Mouse (Mus musculus) gastrocnemius, adult 18-20 months (tissue): Measurements from ENCODE around the gene Ikzf2. TPM values are rescaled to one million over a fixed set of nuclear protein-coding genes. Genes with fewer than 3 reads are reported as not detected.

Source experiments
- DNase-seq: peaks from one replicate; pipeline ENCODE4 v3.0.0; 2021; ENCODE audit warnings: low spot score
- total RNA-seq, 2 experiments: library from RNA; stranded (reverse); gene quantifications; 2 replicates each; pipeline ENCODE4 v1.2.3; 2021

Ikzf2 gene
- total RNA-seq, 2 experiments from 2014 or later, result 14.4 to 16.7 TPM

DNA sequence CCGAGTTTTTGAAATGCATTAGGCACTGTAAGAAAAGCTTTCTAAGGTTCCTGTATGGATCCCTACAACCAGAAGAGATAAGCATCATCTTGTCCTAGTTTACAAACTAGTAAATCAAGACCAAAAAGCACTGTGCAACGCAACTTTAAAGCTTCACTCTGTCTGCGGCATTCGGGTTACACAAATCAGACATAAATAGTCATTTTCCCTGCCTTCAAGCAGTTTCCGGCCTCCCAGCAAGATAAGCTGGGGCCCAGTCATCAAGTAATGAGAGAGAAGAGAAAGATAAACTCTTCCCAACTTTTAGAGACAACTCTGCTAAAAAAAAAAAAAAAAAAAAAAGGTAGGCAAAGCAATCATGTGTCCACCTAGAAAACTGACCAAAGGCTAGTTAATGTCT is 19.6 kb downstream of the Ikzf2 start:
- DNase-seq, result no peak

DNA sequence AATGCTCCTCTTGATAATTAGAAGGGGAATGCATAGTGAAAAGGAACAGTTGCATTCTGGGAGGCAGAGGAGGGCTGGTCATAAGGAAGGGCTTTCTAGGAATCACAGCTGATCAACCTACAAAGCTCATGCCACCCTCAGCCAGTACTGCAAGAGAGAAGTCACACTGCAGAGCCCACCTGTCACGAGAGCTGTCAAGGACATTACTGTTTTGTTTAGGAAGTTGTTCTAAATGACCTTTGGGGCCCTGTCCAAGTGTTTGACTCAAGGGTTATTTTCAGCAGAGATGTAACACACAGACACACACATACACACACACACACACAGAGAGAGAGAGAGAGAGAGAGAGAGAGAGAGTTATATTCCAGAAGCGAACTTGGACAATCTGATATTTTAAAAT is 27.3 kb downstream of the Ikzf2 start:
- DNase-seq, result no peak

DNA sequence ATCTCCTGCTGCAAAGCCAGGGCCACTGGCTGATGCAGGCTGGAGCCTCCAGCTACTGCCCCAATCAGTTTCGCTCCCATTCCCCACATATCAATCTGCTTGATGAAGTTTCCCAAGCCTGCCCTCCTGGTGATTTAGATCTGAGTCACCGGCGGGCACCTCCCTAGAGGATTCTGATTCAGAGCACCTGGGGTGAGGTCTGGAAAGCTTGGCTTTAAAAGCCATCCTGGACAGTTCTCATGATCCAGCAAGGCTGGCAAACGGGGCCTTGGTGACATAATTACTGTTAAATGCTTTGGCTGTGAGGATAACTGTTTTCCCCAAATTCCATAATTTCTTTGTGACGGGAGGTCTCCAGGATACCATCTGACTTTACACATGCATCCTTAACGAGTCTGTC is 29.0 kb downstream of the Ikzf2 start:
- DNase-seq, result no peak

- DNase-seq, result no peak
Measured at GRCm38 (mm10) chr1:69657455-69657854, 29.6 kb downstream of the Ikzf2 start.

DNA sequence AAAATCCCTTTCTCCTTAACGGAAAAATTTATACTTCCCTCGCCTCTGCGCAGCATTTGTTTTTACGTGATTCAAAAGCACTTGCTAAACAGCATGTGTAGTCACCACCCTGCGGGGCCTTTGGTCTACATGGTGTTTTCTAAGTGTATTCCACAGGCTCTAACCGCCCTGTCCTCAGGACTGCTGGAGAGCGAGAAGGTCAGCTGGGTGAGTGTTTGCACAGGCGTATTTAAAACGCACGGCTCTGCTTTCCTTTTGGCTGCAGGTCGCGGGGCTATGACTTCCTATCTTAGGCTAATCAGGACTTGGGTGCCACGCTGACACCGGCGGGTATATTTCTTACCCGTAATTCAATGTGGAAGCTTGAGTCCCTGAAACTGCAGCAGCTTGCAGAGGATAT is 30.1 kb downstream of the Ikzf2 start:
- DNase-seq, result peak; percentile 68

DNA sequence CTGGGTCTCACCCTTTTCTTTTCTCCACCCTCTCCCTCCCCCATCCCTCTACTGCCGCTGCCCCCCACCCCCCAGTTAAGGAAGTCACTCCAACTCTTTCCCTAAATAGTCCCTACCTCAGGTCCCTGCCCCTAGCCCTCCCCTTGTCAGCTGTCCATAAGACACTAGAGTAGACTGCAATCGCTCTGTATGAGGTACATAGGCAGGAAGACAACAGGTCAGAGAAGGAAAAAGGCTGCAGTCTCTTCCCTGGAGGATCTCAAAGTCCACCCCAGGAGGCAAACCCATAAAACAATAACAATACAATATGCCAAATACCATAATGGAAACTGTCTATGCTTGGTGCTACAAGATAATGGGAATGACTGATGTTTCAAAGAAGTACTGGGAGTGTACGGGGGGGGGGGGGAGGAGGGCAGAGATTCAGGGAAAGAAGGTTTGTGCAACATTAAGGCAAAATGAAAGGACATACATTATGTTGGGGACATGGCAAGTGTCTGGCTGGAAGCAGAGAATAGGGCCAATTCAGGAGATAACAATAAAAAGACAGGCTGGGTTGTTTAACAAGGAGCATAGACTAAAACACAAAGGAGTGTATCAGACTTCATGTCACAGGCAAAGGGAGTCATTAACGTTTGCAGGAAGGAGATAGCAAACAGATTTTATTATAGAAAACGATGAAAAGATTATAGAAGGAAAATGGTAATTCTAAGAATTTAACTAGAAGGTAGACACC is 30.8 kb downstream of the Ikzf2 start:
- DNase-seq, result no peak

DNA sequence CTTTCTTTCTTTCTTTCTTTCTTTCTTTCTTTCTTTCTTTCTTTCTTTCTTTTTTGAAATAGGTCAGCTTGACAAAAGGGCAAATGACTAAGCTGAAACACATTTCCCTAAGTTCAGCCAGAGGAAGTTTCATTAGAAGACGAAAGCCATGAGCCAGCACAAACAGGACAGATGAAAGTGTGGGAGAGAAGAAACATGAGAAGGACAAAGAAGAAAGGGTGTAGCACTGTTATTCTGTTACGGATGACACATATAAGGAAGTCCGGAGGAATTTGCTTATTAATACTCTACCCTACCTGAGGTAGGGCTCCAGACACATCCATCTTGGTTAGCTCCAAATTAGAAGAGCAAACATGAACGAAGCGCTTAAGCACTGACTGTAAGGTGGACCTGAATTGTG is 31.7 kb downstream of the Ikzf2 start:
- DNase-seq, result no peak

DNA sequence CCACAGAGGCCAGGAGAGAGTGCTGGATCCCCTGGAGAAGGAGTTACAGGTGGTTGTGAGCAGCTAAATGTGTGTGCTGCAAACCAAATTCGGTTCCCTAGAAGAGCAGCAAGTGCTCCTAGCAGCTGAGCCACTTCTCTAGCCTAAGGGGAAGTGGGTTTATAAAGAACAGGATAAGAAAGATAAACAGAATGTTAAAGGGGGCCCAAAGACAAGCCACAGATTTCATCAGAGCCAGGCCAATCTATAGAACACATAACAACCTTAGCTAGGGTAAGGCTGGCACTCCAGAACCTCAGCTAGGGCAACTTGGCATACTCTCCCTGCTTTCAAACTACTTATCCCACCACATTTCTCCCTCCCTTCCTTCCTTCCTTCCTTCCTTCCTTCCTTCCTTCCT is 32.1 kb downstream of the Ikzf2 start:
- no peak for DNase-seq

- no peak for DNase-seq
Measured at GRCm38 (mm10) chr1:69653419-69653818, 33.6 kb downstream of the Ikzf2 start.

DNA sequence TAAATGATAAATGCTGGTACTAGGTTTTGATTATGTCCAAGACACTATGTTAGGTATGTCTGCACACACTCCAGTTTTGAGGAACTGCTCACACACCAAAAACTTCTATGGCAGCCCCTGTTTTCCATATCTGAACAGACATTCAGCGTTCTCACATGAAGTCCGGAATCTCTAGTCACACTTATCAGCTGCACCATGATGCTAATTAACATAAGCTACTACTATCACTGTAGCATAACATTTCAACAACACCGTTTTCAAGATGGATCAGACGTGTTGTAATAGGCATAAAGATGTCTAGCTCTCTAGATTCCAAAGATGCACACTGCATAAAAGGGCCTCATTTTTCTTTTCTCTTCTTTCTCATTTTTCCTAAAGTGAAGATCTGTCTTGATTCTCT is 43.9 kb downstream of the Ikzf2 start:
- no peak for DNase-seq

- peak; percentile 72 for DNase-seq
Measured at GRCm38 (mm10) chr1:69641986-69642385, 45.1 kb downstream of the Ikzf2 start.

- no peak for DNase-seq
Measured at GRCm38 (mm10) chr1:69638321-69638720, 48.7 kb downstream of the Ikzf2 start.

DNA sequence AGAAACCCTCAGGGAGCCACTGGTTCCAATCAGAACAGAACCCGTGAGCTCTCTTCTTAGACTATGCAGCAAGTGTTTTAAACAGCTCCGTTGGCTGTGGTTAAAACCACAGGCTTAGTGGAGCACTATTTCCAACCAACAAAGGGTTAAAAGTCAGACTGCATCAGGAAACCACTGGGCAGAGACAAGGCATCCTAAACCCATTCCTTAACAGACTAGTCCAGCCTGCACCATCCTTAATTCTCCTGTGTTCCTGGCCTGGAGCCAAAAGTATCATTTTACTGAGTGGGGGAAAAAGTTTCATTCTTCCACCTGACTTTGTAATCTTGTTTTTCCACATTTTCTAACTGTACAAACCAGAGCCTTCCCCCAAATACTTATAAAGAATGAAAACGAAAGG is 49.1 kb downstream of the Ikzf2 start:
- no peak for DNase-seq

DNA sequence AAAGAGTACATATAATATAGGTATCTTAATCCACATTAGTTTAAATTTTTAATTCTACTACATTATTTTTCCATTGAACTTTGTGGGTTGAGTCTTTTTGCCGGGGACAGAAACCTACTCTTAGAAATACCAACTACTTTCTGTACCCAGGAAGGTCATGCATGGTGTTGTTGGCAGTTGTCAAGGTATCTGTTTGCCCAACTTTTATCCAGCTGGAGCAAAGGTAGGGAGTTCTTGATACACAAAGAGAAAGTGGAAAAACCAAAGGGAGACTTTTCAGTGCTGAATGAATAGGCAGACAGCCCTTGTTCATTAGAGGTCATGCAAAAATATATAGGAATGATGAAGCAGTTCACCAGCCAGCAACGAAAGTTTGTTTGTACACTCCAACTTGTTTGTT is 52.8 kb downstream of the Ikzf2 start:
- DNase-seq, result no peak

DNA sequence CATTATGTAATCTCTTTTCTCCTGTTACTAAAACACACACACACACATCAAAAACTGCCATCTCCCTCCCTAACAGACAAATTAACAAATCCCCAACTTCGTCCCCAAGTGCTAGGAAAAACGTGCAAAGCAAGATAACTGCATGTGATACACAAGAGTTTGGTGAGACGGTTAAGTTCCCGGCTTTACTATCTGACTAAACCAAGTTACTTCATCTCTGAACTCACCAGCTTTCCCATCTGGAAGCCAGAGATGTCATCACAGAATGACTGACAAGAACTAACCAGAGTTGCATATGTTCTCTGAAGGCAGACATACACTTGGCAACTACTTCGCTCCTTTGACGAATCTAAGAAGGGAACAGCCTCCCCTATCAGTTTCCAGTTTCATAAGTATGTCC is 56.5 kb downstream of the Ikzf2 start:
- no peak for DNase-seq

DNA sequence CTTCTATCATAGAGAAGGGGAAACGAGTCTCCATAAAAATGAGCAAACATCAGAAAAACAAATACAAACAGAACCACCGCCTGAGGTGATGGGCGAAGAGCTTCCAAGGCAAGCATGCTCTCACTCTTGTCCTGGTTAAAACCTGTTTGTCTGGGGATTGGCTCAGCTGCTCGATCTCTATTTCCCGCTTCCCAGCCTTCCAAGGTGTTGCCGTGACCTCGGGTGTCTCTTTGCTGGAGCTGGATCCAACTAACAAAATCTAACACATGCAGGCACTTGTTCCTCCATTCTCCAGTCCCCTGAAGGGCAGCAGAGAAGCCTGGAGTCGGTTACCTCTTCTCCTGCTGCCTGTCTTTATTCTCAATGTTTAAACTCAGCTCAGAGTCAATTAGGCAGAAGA is 57.5 kb downstream of the Ikzf2 start:
- DNase-seq, result no peak

GRCm38 (mm10) chr1:69612076-69612475 is 75.0 kb downstream of the Ikzf2 start:
- no peak for DNase-seq

GRCm38 (mm10) chr1:69611204-69611725 is 75.8 kb downstream of the Ikzf2 start:
- DNase-seq, result no peak

DNA sequence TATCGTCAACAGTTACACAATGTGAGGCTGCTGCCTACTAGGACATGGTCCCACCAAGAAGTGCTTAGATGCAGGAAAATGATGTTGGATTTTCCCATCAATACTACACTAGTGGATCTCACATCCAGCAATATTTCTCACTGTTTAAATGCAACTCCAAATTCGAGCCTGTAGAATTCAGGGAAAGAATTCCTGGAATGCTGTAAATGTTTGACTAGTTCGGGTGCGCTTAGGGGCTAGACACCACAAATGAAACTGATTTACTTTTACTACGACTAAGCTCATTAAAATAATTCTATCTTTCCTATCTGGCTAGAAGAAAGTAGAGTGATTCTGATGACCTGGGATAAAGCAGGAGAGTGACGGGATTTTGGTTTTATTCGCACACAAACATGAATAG is 76.3 kb downstream of the Ikzf2 start:
- no peak for DNase-seq

GRCm38 (mm10) chr1:69608846-69609245 is 78.2 kb downstream of the Ikzf2 start:
- DNase-seq, result no peak

DNA sequence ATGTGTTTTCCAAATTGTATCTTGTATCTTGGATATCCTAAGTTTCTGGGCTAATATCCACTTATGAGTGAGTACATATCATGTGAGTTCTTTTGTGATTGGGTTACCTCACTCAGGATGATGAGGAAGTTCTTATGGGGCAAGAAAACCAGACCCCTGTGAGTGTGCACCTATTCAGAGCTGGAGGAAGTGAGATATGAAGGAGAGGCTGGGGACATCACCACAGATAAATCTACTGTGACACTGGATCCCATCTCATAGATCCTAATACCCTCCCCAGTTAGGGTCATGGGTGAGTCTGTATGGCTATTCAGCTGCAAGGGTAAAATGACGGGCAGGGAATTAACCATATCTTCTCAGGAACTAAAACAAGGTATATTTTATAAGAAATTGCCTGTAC is 80.2 kb downstream of the Ikzf2 start:
- no peak for DNase-seq

- DNase-seq, result no peak
Measured at GRCm38 (mm10) chr1:69604213-69604612, 82.8 kb downstream of the Ikzf2 start.

- DNase-seq, result no peak
Measured at GRCm38 (mm10) chr1:69600954-69601353, 86.1 kb downstream of the Ikzf2 start.
